Mouse (Mus musculus) hindbrain, postnatal 0 days (tissue): ENCODE results near the gene Alad. TPM values are rescaled to one million over a fixed set of nuclear protein-coding genes. Genes with fewer than 3 reads are reported as not detected.

Experiments used
- ATAC-seq: fragments of 200-750 bp; cut with Nextera tagmentation; 2 replicates; pipeline ENCODE4 v1.8.0; 2017; ENCODE audit warnings: mild to moderate bottlenecking, moderate TSS enrichment, moderate library complexity
- DNase-seq: peaks from one replicate; pipeline ENCODE4 v3.0.0-alpha.2; 2015; ENCODE audit warnings: low spot score
- H3K27ac ChIP-seq: fragments of 300-500 bp; sonication (generic); 2 replicates; pipeline ENCODE4 v1.5.1; 2014; ENCODE audit warnings: mild to moderate bottlenecking
- H3K27me3 ChIP-seq: fragments of 300-500 bp; sonication (generic); 2 replicates; pipeline ENCODE4 v1.6.1; 2014; ENCODE audit warnings: low read length, mixed read lengths; ENCODE audit not compliant: insufficient read depth
- H3K36me3 ChIP-seq: fragments of 300-500 bp; sonication (generic); 2 replicates; pipeline ENCODE4 v1.6.1; 2014; ENCODE audit warnings: low read length, mixed read lengths; ENCODE audit not compliant: insufficient read depth
- H3K4me1 ChIP-seq: fragments of 300-500 bp; sonication (generic); 2 replicates; pipeline ENCODE4 v1.6.1; 2014; ENCODE audit warnings: antibody characterized with exemption, low read length, mixed read lengths; ENCODE audit not compliant: insufficient read depth
- H3K4me2 ChIP-seq: fragments of 300-500 bp; sonication (generic); 2 replicates; pipeline ENCODE4 v1.6.1; 2014; ENCODE audit warnings: low read depth, mild to moderate bottlenecking, low read length, moderate library complexity, mixed read lengths
- H3K4me3 ChIP-seq: fragments of 300-500 bp; sonication (generic); 2 replicates; pipeline ENCODE4 v1.5.1; 2014; ENCODE audit warnings: low read length
- H3K9ac ChIP-seq: fragments of 300-500 bp; sonication (generic); replicated peaks from 2 replicates; pipeline ENCODE4 v1.6.1; 2014; ENCODE audit warnings: mild to moderate bottlenecking, low read length, moderate library complexity, mixed read lengths
- H3K9me3 ChIP-seq: fragments of 300-500 bp; sonication (generic); 2 replicates; pipeline ENCODE4 v1.6.1; 2016; ENCODE audit warnings: low read length, mixed read lengths
- CTCF ChIP-seq: IDR thresholded peaks from 2 replicates; pipeline ENCODE4 v1.5.1; 2016; ENCODE audit warnings: antibody characterized with exemption, control low read depth, low read depth
- WGBS: fragments of 180-500 bp; shearing (Covaris S2); extraction: QIAGEN DNeasy Blood & Tissue Kit; methylation state at CpG from one replicate; pipeline ENCODE4 v1.1.7; 2014; 5-methylcytosine and 5-hydroxymethylcytosine counted together
- polyA plus RNA-seq: library from polyadenylated mRNA; unstranded; fragments of >200 nt; fragmentation: Nextera tagmentation; extraction: Ambion mirVana; gene quantifications from 2 replicates; pipeline ENCODE4 v1.2.1, GENCODE M21; 2015
- total RNA-seq: library from RNA; depleted of rRNA; stranded (reverse); fragments of >200 nt; gene quantifications from 2 replicates; pipeline ENCODE4 v1.2.3, GENCODE M21; 2014; rRNA removed

Gene Alad
- total RNA-seq (50.4 and 50.9 TPM in 2 replicates), polyA plus RNA-seq (69.3 and 70.5 TPM in 2 replicates)

- ATAC-seq = peak; percentile 85
- H3K9me3 ChIP-seq = no peaks in the 10 kb centered on the region
- H3K27me3 ChIP-seq = no peaks in the 10 kb centered on the region
- peak within 1 kb of the TSS; percentile 76 for H3K9ac ChIP-seq
- H3K4me1 ChIP-seq = 0 out of 2 replicates have a peak, but pooled peaks cover 16% of the 10 kb centered on the region
- peak within 1 kb of the TSS; percentile 85 for H3K4me3 ChIP-seq
- peak within 1 kb of the TSS; percentile 82 for H3K4me2 ChIP-seq
- 0% methylated on average over 37 of the region's 37 CpGs for WGBS
- no peak for TF ChIP-seq CTCF
- H3K36me3 ChIP-seq = no peaks in the 10 kb centered on the region
- peak; percentile 89 for DNase-seq
- H3K27ac ChIP-seq = peak within 1 kb of the TSS; percentile 79
These were observed at the start of gene Alad for GRCm38 (mm10) chr4:62519849-62520233. TSS of gene Alad (minus strand) at chr4:62519918.

DNA sequence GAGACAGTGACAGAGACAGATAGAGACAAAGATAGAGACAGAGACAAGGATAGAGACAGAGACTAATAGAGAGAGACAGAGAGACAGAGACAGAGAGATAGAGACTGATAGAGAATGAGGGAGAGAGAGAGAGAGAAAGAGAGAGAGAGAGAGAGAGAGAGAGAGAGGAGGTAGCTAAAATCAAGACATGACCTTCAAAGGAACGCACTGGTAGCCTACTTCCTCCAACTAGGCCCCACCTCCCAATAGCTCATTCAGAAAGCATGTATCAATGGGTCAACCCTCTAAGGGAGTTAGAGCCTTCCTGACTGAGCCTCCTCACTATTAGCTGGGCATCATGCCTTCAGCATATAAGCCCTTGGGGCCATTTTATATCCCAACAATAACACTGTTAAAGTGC, 48.6 kb upstream of the Alad start:
- no peak overlapping the region for H3K27ac ChIP-seq
- no peaks in the 10 kb centered on the region for H3K9me3 ChIP-seq
- WGBS = 86% methylated on average over 1 of the region's 1 CpGs
- no peak overlapping the region for H3K4me3 ChIP-seq
- H3K9ac ChIP-seq = no peak overlapping the region
- H3K4me1 ChIP-seq = no peaks in the 10 kb centered on the region; the same call in 1 of the 2 replicates
- TF ChIP-seq CTCF = no peak
- no peak overlapping the region for H3K4me2 ChIP-seq
- DNase-seq (no peak), ATAC-seq (no peak)
- H3K27me3 ChIP-seq = no peaks in the 10 kb centered on the region
- no peaks in the 10 kb centered on the region for H3K36me3 ChIP-seq

DNA sequence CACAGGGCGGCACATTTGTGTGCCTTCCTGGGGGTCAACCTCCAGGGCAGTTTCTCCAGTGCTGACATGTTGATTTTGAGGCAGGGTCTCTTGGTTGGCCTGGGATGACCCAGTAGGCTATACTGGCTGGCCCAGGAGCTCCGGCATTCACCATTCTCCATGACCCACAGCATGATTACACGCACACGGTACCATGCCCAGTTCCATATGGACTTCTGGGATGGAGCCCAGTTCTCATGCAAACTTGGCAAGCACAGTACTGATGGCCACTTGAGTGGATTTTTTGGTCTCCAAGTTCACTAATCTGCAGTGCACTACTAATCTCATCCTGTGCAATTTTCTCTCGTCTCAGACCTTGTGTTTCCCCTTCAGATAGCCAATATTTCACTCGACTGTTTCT, 48.0 kb upstream of the Alad start:
- Histone ChIP-seq H3K36me3 (no peaks in the 10 kb centered on the region), H3K9ac (no peak overlapping the region), H3K4me3 (no peak overlapping the region), H3K9me3 (no peaks in the 10 kb centered on the region), H3K4me2 (no peak overlapping the region), H3K4me1 (no peaks in the 10 kb centered on the region; the same call in 1 of the 2 replicates), H3K27me3 (no peaks in the 10 kb centered on the region), H3K27ac (no peak overlapping the region)
- WGBS = 72% methylated on average over 6 of the region's 6 CpGs
- no peak for TF ChIP-seq CTCF
- no peak for DNase-seq
- ATAC-seq = no peak

DNA sequence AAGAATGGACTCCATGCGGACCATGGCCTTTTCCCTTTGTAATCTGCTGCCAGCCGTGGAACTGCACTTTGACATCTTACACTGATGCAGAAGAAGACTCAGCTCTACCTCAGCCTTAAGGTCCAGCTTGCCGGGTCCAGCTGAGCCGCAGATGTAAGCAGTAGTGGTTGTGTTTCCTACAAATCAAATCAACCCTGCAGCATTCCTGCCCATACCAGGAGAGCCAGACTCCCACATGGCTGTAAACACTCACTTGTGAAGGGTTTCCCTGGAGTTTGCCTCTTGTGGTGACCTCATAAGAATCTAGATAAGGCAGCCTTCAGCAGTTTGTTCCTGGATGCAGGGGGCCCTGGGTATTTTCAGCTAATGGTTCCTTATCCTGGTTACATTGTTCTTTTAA, 46.8 kb upstream of the Alad start:
- H3K9me3 ChIP-seq = no peaks in the 10 kb centered on the region
- DNase-seq = no peak
- H3K36me3 ChIP-seq = no peaks in the 10 kb centered on the region
- no peaks in the 10 kb centered on the region for H3K27me3 ChIP-seq
- no peak overlapping the region for H3K9ac ChIP-seq
- H3K27ac ChIP-seq = no peak overlapping the region
- ATAC-seq = no peak
- H3K4me3 ChIP-seq = no peak overlapping the region
- H3K4me2 ChIP-seq = no peak overlapping the region
- no peak for TF ChIP-seq CTCF
- 89% methylated on average over 4 of the region's 4 CpGs for WGBS
- no peaks in the 10 kb centered on the region; the same call in 1 of the 2 replicates for H3K4me1 ChIP-seq

DNA sequence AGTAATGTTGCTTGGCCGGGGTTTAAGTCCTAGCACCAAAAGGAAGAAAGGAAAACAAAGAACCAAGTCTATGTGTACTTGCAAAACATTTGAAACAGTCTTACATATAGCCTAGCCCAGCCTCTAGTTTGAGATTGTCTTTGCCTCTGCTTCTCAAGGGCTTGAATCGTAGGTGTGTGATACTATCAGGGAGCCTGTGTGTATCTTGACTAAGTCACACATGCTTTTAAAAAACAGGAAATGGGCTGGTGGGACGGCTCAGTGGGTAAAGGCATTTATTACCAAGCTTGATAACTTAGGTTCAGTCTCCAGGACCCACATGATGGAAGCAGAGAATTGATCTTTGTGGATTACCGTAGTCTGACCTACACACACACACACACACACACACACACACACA, 42.3 kb upstream of the Alad start:
- 71% methylated on average over 4 of the region's 4 CpGs for WGBS

GRCm38 (mm10) chr4:62561630-62562001, 41.9 kb upstream of the Alad start:
- H3K27ac ChIP-seq = no peak overlapping the region
- no peaks in the 10 kb centered on the region for H3K36me3 ChIP-seq
- H3K4me2 ChIP-seq = no peak overlapping the region
- no peak for TF ChIP-seq CTCF
- H3K9me3 ChIP-seq = no peaks in the 10 kb centered on the region
- DNase-seq (no peak), ATAC-seq (peak; percentile 36; the same call in 1 of the 2 replicates)
- H3K4me1 ChIP-seq = no peaks in the 10 kb centered on the region; the same call in 1 of the 2 replicates
- H3K9ac ChIP-seq = no peak overlapping the region
- H3K4me3 ChIP-seq = no peak overlapping the region
- 35% methylated on average over 3 of the region's 3 CpGs for WGBS
- no peaks in the 10 kb centered on the region for H3K27me3 ChIP-seq

More for the DNA sequence above, 42.3 kb upstream of the Alad start:
- Histone ChIP-seq H3K9ac (no peak overlapping the region), H3K4me3 (no peak overlapping the region), H3K4me1 (no peaks in the 10 kb centered on the region; the same call in 1 of the 2 replicates), H3K27ac (no peak overlapping the region), H3K27me3 (no peaks in the 10 kb centered on the region), H3K36me3 (no peaks in the 10 kb centered on the region), H3K4me2 (no peak overlapping the region), H3K9me3 (no peaks in the 10 kb centered on the region)
- no peak for ATAC-seq
- TF ChIP-seq CTCF = no peak
- no peak for DNase-seq

DNA sequence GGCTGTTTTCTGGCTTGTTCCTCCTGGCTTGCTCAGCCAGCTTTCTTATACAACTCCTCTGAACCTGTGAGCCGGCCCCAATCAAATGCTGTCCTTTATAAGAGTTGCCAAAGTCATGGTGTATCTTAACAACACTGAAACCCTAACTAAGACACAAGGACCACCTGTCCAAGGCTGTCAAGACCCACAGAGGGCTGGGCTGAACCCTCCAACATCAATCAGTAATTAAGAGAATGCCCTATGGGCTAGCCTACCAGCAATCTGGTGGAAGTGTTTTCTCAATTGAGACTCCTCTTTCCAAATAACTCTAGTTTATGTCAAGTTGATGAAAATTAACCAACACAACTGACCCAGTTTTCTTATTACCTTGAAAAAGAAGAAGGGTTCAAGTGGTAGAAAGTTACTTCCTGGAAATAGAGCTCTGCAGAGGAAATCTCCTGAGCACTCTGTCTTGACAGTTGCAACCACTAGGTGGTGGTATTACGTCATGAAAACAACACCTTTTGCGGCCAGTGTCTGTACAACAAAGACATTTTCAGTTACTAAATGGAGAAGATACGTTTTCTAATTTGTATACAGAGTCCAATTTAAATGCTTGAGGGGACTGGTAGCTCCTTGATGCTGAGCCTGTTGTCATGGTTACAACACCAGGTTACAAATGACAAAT, 41.4 kb upstream of the Alad start:
- Histone ChIP-seq H3K27me3 (no peaks in the 10 kb centered on the region), H3K36me3 (no peaks in the 10 kb centered on the region), H3K4me3 (no peak overlapping the region), H3K4me2 (no peak overlapping the region), H3K9ac (no peak overlapping the region), H3K9me3 (no peaks in the 10 kb centered on the region), H3K4me1 (no peaks in the 10 kb centered on the region), H3K27ac (no peak overlapping the region)
- whole genome bisulfite sequencing = 24% methylated on average over 4 of the region's 4 CpGs
- DNase-seq (peak; percentile 93), ATAC-seq (peak; percentile 81)
- peak; percentile 87 for TF ChIP-seq CTCF
